Mouse (Mus musculus): ENCODE measurements around the gene Zbtb7a. TPM values are rescaled to one million over a fixed set of nuclear protein-coding genes. Genes with fewer than 3 reads are reported as not detected.

Zbtb7a gene
- 17.8 TPM for polyA plus RNA-seq (2014; fragmentation: Illumina TruSeq; extraction: RNeasy Lipid Tissue Mini Kit (QIAGEN cat#74804))

GRCm38 (mm10) chr10:81134966-81135681 is at the start of gene Zbtb7a:
Gene Zbtb7a (plus strand): TSS chr10:81135220.

GRCm38 (mm10) chr10:81105565-81106112 is 29.4 kb upstream of the Zbtb7a start, which contains the start of gene Map2k2:
Gene Map2k2 (plus strand): TSS chr10:81105915.

GRCm38 (mm10) chr10:81167200-81168086 is 32.4 kb downstream of the Zbtb7a start, which contains the start of gene Pias4:
Gene Pias4 (minus strand): TSS chr10:81167923.

GRCm38 (mm10) chr10:81176466-81177271 is 41.6 kb downstream of the Zbtb7a start, which contains the start of gene Eef2:
Gene Eef2 (plus strand): TSS chr10:81176631.

GRCm38 (mm10) chr10:81182336-81183333 is 47.6 kb downstream of the Zbtb7a start, which contains the start of gene Dapk3:
Gene Dapk3 (plus strand): TSS chr10:81183005.

GRCm38 (mm10) chr10:81183805-81184204 is 48.8 kb downstream of the Zbtb7a start, which contains the start of gene 4930442H23Rik:
Gene 4930442H23Rik (minus strand): TSS chr10:81183849.

GRCm38 (mm10) chr10:81201807-81202758 is 67.1 kb downstream of the Zbtb7a start, which contains the start of gene Nmrk2:
Gene Nmrk2 (minus strand): TSS chr10:81202051.

Other genes starting within 250 kb of the Zbtb7a start
- not detected for gene Timm13, start 234.3 kb upstream of the Zbtb7a start, polyA plus RNA-seq (2014; fragmentation: Illumina TruSeq; extraction: RNeasy Lipid Tissue Mini Kit (QIAGEN cat#74804))
- 0.51 TPM for gene Lmnb2, start 217.0 kb upstream of the Zbtb7a start, polyA plus RNA-seq (2014; fragmentation: Illumina TruSeq; extraction: RNeasy Lipid Tissue Mini Kit (QIAGEN cat#74804))
- 8.4 TPM for gene Gadd45b, start 205.1 kb upstream of the Zbtb7a start, polyA plus RNA-seq (2014; fragmentation: Illumina TruSeq; extraction: RNeasy Lipid Tissue Mini Kit (QIAGEN cat#74804))
- 6.8 TPM for gene Gng7, start 120.3 kb upstream of the Zbtb7a start, polyA plus RNA-seq (2014; fragmentation: Illumina TruSeq; extraction: RNeasy Lipid Tissue Mini Kit (QIAGEN cat#74804))
- not detected for gene Diras1, start 109.6 kb upstream of the Zbtb7a start, polyA plus RNA-seq (2014; fragmentation: Illumina TruSeq; extraction: RNeasy Lipid Tissue Mini Kit (QIAGEN cat#74804))
- gene Slc39a3, start 97.8 kb upstream of the Zbtb7a start, polyA plus RNA-seq (2014; fragmentation: Illumina TruSeq; extraction: RNeasy Lipid Tissue Mini Kit (QIAGEN cat#74804)): 0.29 TPM
- 0.66 TPM for gene Sgta, start 75.0 kb upstream of the Zbtb7a start, polyA plus RNA-seq (2014; fragmentation: Illumina TruSeq; extraction: RNeasy Lipid Tissue Mini Kit (QIAGEN cat#74804))
- not detected for gene Thop1, start 65.2 kb upstream of the Zbtb7a start, polyA plus RNA-seq (2014; fragmentation: Illumina TruSeq; extraction: RNeasy Lipid Tissue Mini Kit (QIAGEN cat#74804))
- 0.77 TPM for gene Creb3l3, start 36.3 kb upstream of the Zbtb7a start, polyA plus RNA-seq (2014; fragmentation: Illumina TruSeq; extraction: RNeasy Lipid Tissue Mini Kit (QIAGEN cat#74804))
- gene Map2k2, start 29.3 kb upstream of the Zbtb7a start, polyA plus RNA-seq (2014; fragmentation: Illumina TruSeq; extraction: RNeasy Lipid Tissue Mini Kit (QIAGEN cat#74804)): 1.1 TPM
- 0.46 TPM for gene Pias4, start 32.7 kb downstream of the Zbtb7a start, polyA plus RNA-seq (2014; fragmentation: Illumina TruSeq; extraction: RNeasy Lipid Tissue Mini Kit (QIAGEN cat#74804))
- gene Eef2, start 41.4 kb downstream of the Zbtb7a start, polyA plus RNA-seq (2014; fragmentation: Illumina TruSeq; extraction: RNeasy Lipid Tissue Mini Kit (QIAGEN cat#74804)): 6.8 TPM
- gene Dapk3, start 47.8 kb downstream of the Zbtb7a start, polyA plus RNA-seq (2014; fragmentation: Illumina TruSeq; extraction: RNeasy Lipid Tissue Mini Kit (QIAGEN cat#74804)): not detected
- gene 4930442H23Rik, start 48.6 kb downstream of the Zbtb7a start, polyA plus RNA-seq (2014; fragmentation: Illumina TruSeq; extraction: RNeasy Lipid Tissue Mini Kit (QIAGEN cat#74804)): not detected
- not detected for gene Nmrk2, start 66.8 kb downstream of the Zbtb7a start, polyA plus RNA-seq (2014; fragmentation: Illumina TruSeq; extraction: RNeasy Lipid Tissue Mini Kit (QIAGEN cat#74804))
- gene Atcay, start 95.6 kb downstream of the Zbtb7a start, polyA plus RNA-seq (2014; fragmentation: Illumina TruSeq; extraction: RNeasy Lipid Tissue Mini Kit (QIAGEN cat#74804)): not detected
- 0.66 TPM for gene Zfr2, start 97.9 kb downstream of the Zbtb7a start, polyA plus RNA-seq (2014; fragmentation: Illumina TruSeq; extraction: RNeasy Lipid Tissue Mini Kit (QIAGEN cat#74804))
- gene Matk, start 117.7 kb downstream of the Zbtb7a start, polyA plus RNA-seq (2014; fragmentation: Illumina TruSeq; extraction: RNeasy Lipid Tissue Mini Kit (QIAGEN cat#74804)): not detected
- not detected for gene Mrpl54, start 131.7 kb downstream of the Zbtb7a start, polyA plus RNA-seq (2014; fragmentation: Illumina TruSeq; extraction: RNeasy Lipid Tissue Mini Kit (QIAGEN cat#74804))
- not detected for gene Apba3, start 131.7 kb downstream of the Zbtb7a start, polyA plus RNA-seq (2014; fragmentation: Illumina TruSeq; extraction: RNeasy Lipid Tissue Mini Kit (QIAGEN cat#74804))
- gene Tjp3, start 156.4 kb downstream of the Zbtb7a start, polyA plus RNA-seq (2014; fragmentation: Illumina TruSeq; extraction: RNeasy Lipid Tissue Mini Kit (QIAGEN cat#74804)): not detected
- 2.6 TPM for gene Pip5k1c, start 157.7 kb downstream of the Zbtb7a start, polyA plus RNA-seq (2014; fragmentation: Illumina TruSeq; extraction: RNeasy Lipid Tissue Mini Kit (QIAGEN cat#74804))
- gene Cactin, start 185.9 kb downstream of the Zbtb7a start, polyA plus RNA-seq (2014; fragmentation: Illumina TruSeq; extraction: RNeasy Lipid Tissue Mini Kit (QIAGEN cat#74804)): 0.17 TPM
- gene Tbxa2r, start 193.5 kb downstream of the Zbtb7a start, polyA plus RNA-seq (2014; fragmentation: Illumina TruSeq; extraction: RNeasy Lipid Tissue Mini Kit (QIAGEN cat#74804)): not detected
- not detected for gene Gipc3, start 208.0 kb downstream of the Zbtb7a start, polyA plus RNA-seq (2014; fragmentation: Illumina TruSeq; extraction: RNeasy Lipid Tissue Mini Kit (QIAGEN cat#74804))
- gene Hmg20b, start 215.3 kb downstream of the Zbtb7a start, polyA plus RNA-seq (2014; fragmentation: Illumina TruSeq; extraction: RNeasy Lipid Tissue Mini Kit (QIAGEN cat#74804)): 4.2 TPM
- gene Mfsd12, start 222.3 kb downstream of the Zbtb7a start, polyA plus RNA-seq (2014; fragmentation: Illumina TruSeq; extraction: RNeasy Lipid Tissue Mini Kit (QIAGEN cat#74804)): not detected
- gene 4930404N11Rik, start 230.6 kb downstream of the Zbtb7a start, polyA plus RNA-seq (2014; fragmentation: Illumina TruSeq; extraction: RNeasy Lipid Tissue Mini Kit (QIAGEN cat#74804)): not detected
- 0.26 TPM for gene Fzr1, start 243.3 kb downstream of the Zbtb7a start, polyA plus RNA-seq (2014; fragmentation: Illumina TruSeq; extraction: RNeasy Lipid Tissue Mini Kit (QIAGEN cat#74804))
- gene Dohh, start 249.2 kb downstream of the Zbtb7a start, polyA plus RNA-seq (2014; fragmentation: Illumina TruSeq; extraction: RNeasy Lipid Tissue Mini Kit (QIAGEN cat#74804)): not detected
- not detected for gene Gm48551, start 249.2 kb downstream of the Zbtb7a start, polyA plus RNA-seq (2014; fragmentation: Illumina TruSeq; extraction: RNeasy Lipid Tissue Mini Kit (QIAGEN cat#74804))

Data from ovary, adult 10 weeks (tissue).